Mouse (Mus musculus): ENCODE data around the gene Iqck.

- TF ChIP-seq CTCF (IDR thresholded peaks at IDR 0.05; ENCODE audit: extremely low read depth, insufficient read length, insufficient replicate concordance, low read depth, low read length) (no peak), POLR2A (IDR thresholded peaks at IDR 0.05; ENCODE audit: low read depth, low read length) (no peak)
Measured at GRCm38 (mm10) chr7:118942297-118942696, 86.7 kb downstream of the Iqck start.

Data from small intestine, adult 2 months (tissue).